Mouse (Mus musculus): Measurements from ENCODE around the gene Sema3b.

GRCm38 (mm10) chr9:107551117-107551889 is 57.7 kb downstream of the Sema3b start, which contains the start of gene Rassf1:
- TF ChIP-seq CTCF (IDR thresholded peaks at IDR 0.05; ENCODE audit: extremely low read depth, insufficient read depth, low read length) (no peak), POLR2A (IDR thresholded peaks at IDR 0.05; ENCODE audit: extremely low read depth, insufficient read depth, low read length) (no peak)

Data from cortical plate, adult 2 months (tissue).